Mouse (Mus musculus): ENCODE measurements at regions not wholly inside any gene's neighbourhood (a gene's known extent, or its start where the extent isn't known, plus 50 kb on each side); places are given as distances from the start of the nearest gene placed in this dataset.

- ATAC-seq (replicated peaks; ENCODE audit: extremely low read depth, insufficient read depth, low FRiP score), result no peak
- H3K4me1 ChIP-seq (ENCODE audit: control insufficient read depth, insufficient read depth, low read length), result no peaks in the 10 kb centered on the region
- no peaks in the 10 kb centered on the region for H3K9me3 ChIP-seq (replicated peaks; ENCODE audit: control insufficient read depth, low read length)
- no peak overlapping the region for H3K27ac ChIP-seq (ENCODE audit: low read length)
- WGBS, result 75% methylated on average over 7 of the region's 7 CpGs
- H3K36me3 ChIP-seq (ENCODE audit: control insufficient read depth, insufficient read depth), result no peaks in the 10 kb centered on the region
- no peaks in the 10 kb centered on the region for H3K27me3 ChIP-seq (ENCODE audit: control insufficient read depth, insufficient read depth, low read length)
- no peak overlapping the region for H3K9ac ChIP-seq (ENCODE audit: low read length)
- no peak overlapping the region for H3K4me3 ChIP-seq (ENCODE audit: low read length)
- no peak overlapping the region for H3K4me2 ChIP-seq (ENCODE audit: low read depth, low read length)
Observed at GRCm38 (mm10) chr3:83537711-83538110, 228.4 kb upstream of the Sfrp2 start.

GRCm38 (mm10) chr3:83538898-83539297, 227.2 kb upstream of the Sfrp2 start:
- Histone ChIP-seq H3K4me2 (ENCODE audit: low read depth, low read length) (no peak overlapping the region), H3K27ac (ENCODE audit: low read length) (no peak overlapping the region), H3K9ac (ENCODE audit: low read length) (no peak overlapping the region), H3K27me3 (ENCODE audit: control insufficient read depth, insufficient read depth, low read length) (no peaks in the 10 kb centered on the region), H3K36me3 (ENCODE audit: control insufficient read depth, insufficient read depth) (no peaks in the 10 kb centered on the region), H3K9me3 (replicated peaks; ENCODE audit: control insufficient read depth, low read length) (no peaks in the 10 kb centered on the region), H3K4me3 (ENCODE audit: low read length) (no peak overlapping the region), H3K4me1 (ENCODE audit: control insufficient read depth, insufficient read depth, low read length) (no peaks in the 10 kb centered on the region)
- 57% methylated on average over 2 of the region's 2 CpGs for WGBS
- ATAC-seq (replicated peaks; ENCODE audit: extremely low read depth, insufficient read depth, low FRiP score), result no peak

DNA sequence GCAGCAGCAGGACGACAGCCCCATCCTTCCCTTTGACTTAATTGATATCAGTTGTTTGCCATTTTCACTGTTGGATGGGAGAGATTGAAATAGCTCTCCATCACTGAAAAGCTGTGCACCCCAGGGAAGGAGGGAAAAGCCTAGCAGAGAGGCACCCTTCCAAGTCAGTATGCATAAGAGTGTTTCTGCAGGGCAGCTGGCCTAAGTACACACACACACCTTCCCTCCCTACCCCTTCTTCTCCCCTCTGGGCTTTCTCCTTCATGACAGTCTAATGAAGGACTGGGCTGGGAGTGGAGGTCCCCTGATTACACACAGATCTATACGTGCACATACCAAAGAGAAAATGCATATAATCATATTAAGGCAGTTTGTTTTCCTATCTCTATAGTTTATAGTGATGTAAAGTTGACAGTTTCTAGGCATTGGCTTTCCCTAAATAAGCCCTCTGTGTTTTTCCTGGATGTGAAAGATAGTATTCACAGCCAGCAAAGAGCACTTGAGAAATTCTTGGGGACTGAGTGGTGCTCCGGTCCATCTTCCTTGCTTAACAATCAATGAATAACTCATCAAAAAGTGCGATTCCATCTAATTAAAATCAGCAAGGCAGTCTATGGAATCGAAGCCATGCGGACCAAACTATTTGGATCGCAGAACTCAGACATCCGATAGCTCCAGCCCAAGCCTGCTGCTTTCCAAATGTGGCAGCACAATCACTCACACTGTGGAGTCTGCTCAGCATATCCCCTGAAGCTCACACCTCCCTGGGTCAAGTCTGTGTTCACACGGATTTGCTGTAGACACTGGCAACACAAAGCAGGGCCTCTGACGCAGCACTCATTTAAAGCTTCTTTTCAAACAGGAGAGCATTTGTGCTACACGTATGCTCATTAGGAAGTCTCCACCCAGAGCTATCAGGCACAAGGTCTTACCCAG, 224.9 kb upstream of the Sfrp2 start:
- 64% methylated on average over 11 of the region's 11 CpGs for WGBS
- H3K9ac ChIP-seq (ENCODE audit: low read length), result no peak overlapping the region
- no peaks in the 10 kb centered on the region for H3K4me1 ChIP-seq (ENCODE audit: control insufficient read depth, insufficient read depth, low read length)
- no peaks in the 10 kb centered on the region for H3K36me3 ChIP-seq (ENCODE audit: control insufficient read depth, insufficient read depth)
- H3K4me2 ChIP-seq (ENCODE audit: low read depth, low read length), result no peak overlapping the region
- no peaks in the 10 kb centered on the region for H3K9me3 ChIP-seq (replicated peaks; ENCODE audit: control insufficient read depth, low read length)
- ATAC-seq (replicated peaks; ENCODE audit: extremely low read depth, insufficient read depth, low FRiP score), result peak; percentile 69
- H3K4me3 ChIP-seq (ENCODE audit: low read length), result no peak overlapping the region
- H3K27ac ChIP-seq (ENCODE audit: low read length), result peak overlapping the region; percentile 39; the same call in 1 of the 2 replicates
- no peaks in the 10 kb centered on the region for H3K27me3 ChIP-seq (ENCODE audit: control insufficient read depth, insufficient read depth, low read length)

DNA sequence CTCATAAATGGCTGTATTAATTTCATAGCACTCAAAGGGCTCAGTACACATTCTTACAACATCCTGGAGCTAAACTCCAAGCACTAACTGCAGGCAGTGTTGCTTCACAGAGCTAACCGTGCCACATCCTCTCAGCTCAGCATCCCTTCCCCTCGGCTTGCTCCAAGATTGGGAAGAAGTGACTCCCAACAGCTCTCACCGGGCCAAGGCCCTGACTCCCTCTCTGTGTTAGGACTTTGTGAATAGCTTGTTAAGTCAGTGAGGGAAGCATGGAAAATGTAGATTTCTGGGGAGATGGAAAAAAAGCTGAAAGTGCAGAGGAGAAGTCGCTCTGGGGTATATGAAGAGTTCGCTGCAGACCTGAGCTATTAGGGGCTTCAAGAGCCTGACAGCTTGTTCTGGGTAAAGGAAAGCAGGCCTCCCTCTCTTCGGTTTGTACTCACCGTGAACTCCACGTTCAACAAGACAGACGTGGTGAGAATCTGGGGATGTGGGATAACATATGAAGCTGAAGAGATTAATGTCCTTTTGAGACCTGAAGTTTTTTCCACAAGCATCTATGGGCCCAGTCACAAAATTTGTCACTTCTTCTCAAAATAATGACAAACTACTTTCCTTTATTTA, 213.5 kb upstream of the Sfrp2 start:
- no peaks in the 10 kb centered on the region for H3K27me3 ChIP-seq (ENCODE audit: control insufficient read depth, insufficient read depth, low read length)
- peaks cover 5% of the 10 kb centered on the region for H3K4me1 ChIP-seq (ENCODE audit: control insufficient read depth, insufficient read depth, low read length)
- no peaks in the 10 kb centered on the region for H3K36me3 ChIP-seq (ENCODE audit: control insufficient read depth, insufficient read depth)
- no peaks in the 10 kb centered on the region for H3K9me3 ChIP-seq (replicated peaks; ENCODE audit: control insufficient read depth, low read length)
- no peak for ATAC-seq (replicated peaks; ENCODE audit: extremely low read depth, insufficient read depth, low FRiP score)
- H3K27ac ChIP-seq (ENCODE audit: low read length), result no peak overlapping the region
- WGBS, result 66% methylated on average over 9 of the region's 9 CpGs
- no peak overlapping the region for H3K4me2 ChIP-seq (ENCODE audit: low read depth, low read length)
- no peak overlapping the region for H3K4me3 ChIP-seq (ENCODE audit: low read length)
- no peak overlapping the region for H3K9ac ChIP-seq (ENCODE audit: low read length)

DNA sequence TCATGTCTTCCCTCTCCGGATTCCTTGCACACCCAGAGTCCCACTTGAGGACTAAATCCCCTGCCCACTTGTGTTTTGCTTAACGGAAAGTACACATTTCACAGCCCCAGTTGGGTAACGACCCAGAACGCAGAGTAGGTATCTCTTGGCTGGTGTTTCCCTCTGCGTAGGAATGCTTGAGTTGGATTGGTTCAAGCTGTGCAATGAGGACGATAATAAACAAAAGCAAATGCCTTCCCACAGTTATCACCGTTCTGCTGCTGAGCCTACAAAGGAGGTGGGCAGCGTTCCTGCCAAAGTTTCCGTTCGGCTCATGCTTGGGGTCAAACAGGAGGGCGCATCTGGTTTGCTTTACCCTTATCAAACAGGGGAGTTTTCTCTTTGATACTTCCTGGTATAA, 212.3 kb upstream of the Sfrp2 start:
- H3K4me2 ChIP-seq (ENCODE audit: low read depth, low read length), result peak overlapping the region; percentile 5; the same call in 1 of the 2 replicates
- no peaks in the 10 kb centered on the region for H3K9me3 ChIP-seq (replicated peaks; ENCODE audit: control insufficient read depth, low read length)
- WGBS, result 29% methylated on average over 11 of the region's 11 CpGs
- H3K4me1 ChIP-seq (ENCODE audit: control insufficient read depth, insufficient read depth, low read length), result peaks cover 5% of the 10 kb centered on the region
- no peak overlapping the region for H3K27ac ChIP-seq (ENCODE audit: low read length)
- H3K27me3 ChIP-seq (ENCODE audit: control insufficient read depth, insufficient read depth, low read length), result no peaks in the 10 kb centered on the region
- H3K9ac ChIP-seq (ENCODE audit: low read length), result no peak overlapping the region
- peak; percentile 49 for ATAC-seq (replicated peaks; ENCODE audit: extremely low read depth, insufficient read depth, low FRiP score)
- no peak overlapping the region for H3K4me3 ChIP-seq (ENCODE audit: low read length)
- H3K36me3 ChIP-seq (ENCODE audit: control insufficient read depth, insufficient read depth), result no peaks in the 10 kb centered on the region

DNA sequence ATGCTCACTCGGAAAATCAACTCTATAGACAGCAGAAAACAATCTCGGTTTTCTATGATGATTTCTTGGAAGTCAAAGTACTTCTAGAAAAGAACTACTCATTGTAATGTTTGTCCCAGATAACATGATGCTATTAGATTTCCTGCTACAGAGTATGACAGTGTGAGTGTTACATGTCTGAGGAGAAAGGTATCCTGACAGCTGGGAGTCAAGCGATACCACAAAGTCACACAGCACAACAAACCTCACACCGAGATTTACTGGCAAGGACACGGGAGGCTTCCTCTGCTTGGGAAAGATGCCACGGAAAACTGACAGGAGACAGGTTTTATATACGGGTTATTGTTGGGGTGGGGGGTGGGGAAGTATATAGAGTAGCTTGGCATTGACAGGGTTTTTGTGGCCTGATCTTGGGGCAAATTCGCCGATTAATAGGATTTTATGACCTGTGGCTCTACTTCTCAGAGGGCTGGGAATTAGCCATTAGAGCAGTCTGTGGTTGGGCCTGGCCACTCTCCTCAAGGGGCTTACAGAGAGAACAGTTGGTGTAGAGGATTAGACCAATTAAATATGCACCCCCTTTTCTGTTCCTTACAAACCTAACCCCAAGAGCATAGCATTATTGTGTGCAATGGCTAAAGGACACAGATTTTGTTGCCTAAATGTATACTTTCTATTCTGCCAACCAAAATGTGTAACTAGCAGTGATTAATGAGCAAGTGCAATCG, 209.2 kb upstream of the Sfrp2 start:
- H3K9me3 ChIP-seq (replicated peaks; ENCODE audit: control insufficient read depth, low read length), result no peaks in the 10 kb centered on the region
- H3K4me2 ChIP-seq (ENCODE audit: low read depth, low read length), result no peak overlapping the region
- no peak overlapping the region for H3K27ac ChIP-seq (ENCODE audit: low read length)
- H3K27me3 ChIP-seq (ENCODE audit: control insufficient read depth, insufficient read depth, low read length), result no peaks in the 10 kb centered on the region
- H3K36me3 ChIP-seq (ENCODE audit: control insufficient read depth, insufficient read depth), result no peaks in the 10 kb centered on the region
- WGBS, result 76% methylated on average over 10 of the region's 10 CpGs
- no peak overlapping the region for H3K9ac ChIP-seq (ENCODE audit: low read length)
- no peak for ATAC-seq (replicated peaks; ENCODE audit: extremely low read depth, insufficient read depth, low FRiP score)
- H3K4me3 ChIP-seq (ENCODE audit: low read length), result no peak overlapping the region
- H3K4me1 ChIP-seq (ENCODE audit: control insufficient read depth, insufficient read depth, low read length), result peaks cover 5% of the 10 kb centered on the region

DNA sequence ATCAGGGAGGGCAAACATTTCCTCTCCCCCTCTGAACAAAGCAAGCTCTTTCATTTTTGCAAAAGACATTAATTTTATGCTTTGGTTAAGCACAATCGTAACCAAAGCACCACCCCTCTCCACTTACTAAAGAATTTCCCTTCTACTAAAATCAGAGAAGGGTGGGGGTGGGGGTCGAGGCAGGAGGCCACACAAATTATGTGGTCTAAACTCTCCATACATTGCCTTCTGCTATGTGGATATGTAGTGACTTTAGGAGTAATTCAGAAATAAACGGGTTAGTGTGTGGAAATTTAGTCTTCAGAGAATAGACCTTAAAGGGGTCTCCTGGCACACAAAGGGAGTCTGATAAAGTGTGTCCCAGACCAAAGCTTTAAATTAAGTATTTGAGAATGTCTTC, 204.1 kb upstream of the Sfrp2 start:
- no peak overlapping the region for H3K4me2 ChIP-seq (ENCODE audit: low read depth, low read length)
- H3K36me3 ChIP-seq (ENCODE audit: control insufficient read depth, insufficient read depth), result no peaks in the 10 kb centered on the region
- 0 out of 2 replicates have a peak, but pooled peaks cover 3% of the 10 kb centered on the region for H3K4me1 ChIP-seq (ENCODE audit: control insufficient read depth, insufficient read depth, low read length)
- H3K27me3 ChIP-seq (ENCODE audit: control insufficient read depth, insufficient read depth, low read length), result no peaks in the 10 kb centered on the region
- no peak for ATAC-seq (replicated peaks; ENCODE audit: extremely low read depth, insufficient read depth, low FRiP score)
- no peak overlapping the region for H3K9ac ChIP-seq (ENCODE audit: low read length)
- H3K4me3 ChIP-seq (ENCODE audit: low read length), result no peak overlapping the region
- 58% methylated on average over 3 of the region's 3 CpGs for WGBS
- H3K9me3 ChIP-seq (replicated peaks; ENCODE audit: control insufficient read depth, low read length), result no peaks in the 10 kb centered on the region
- H3K27ac ChIP-seq (ENCODE audit: low read length), result no peak overlapping the region

DNA sequence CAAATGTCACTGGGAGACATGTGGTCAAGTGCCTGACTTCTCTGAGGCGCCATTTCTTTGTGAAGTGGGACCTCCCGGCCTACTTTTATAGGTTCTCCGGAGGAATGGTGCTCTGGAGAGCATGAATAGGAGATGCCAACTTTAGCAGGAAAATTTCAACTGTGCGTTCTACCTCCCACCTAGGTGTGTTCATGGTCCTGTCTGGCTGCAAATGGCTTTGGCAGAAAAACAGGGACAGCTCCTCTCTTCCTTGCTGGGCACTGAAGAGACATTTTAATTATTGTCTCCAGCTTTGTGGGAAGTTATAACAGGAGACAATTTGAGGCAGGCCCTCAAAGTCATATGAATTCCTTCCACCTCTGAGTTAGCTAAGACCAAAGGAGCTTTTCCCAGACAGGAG, 190.6 kb upstream of the Sfrp2 start:
- ATAC-seq (replicated peaks; ENCODE audit: extremely low read depth, insufficient read depth, low FRiP score), result no peak
- Histone ChIP-seq H3K27ac (ENCODE audit: low read length) (no peak overlapping the region), H3K36me3 (ENCODE audit: control insufficient read depth, insufficient read depth) (no peaks in the 10 kb centered on the region), H3K27me3 (ENCODE audit: control insufficient read depth, insufficient read depth, low read length) (no peaks in the 10 kb centered on the region), H3K9ac (ENCODE audit: low read length) (no peak overlapping the region), H3K4me2 (ENCODE audit: low read depth, low read length) (no peak overlapping the region), H3K9me3 (replicated peaks; ENCODE audit: control insufficient read depth, low read length) (no peaks in the 10 kb centered on the region), H3K4me3 (ENCODE audit: low read length) (no peak overlapping the region), H3K4me1 (ENCODE audit: control insufficient read depth, insufficient read depth, low read length) (no peaks in the 10 kb centered on the region)
- 79% methylated on average over 4 of the region's 4 CpGs for WGBS

GRCm38 (mm10) chr3:83576155-83576554, 190.0 kb upstream of the Sfrp2 start:
- H3K27me3 ChIP-seq (ENCODE audit: control insufficient read depth, insufficient read depth, low read length), result no peaks in the 10 kb centered on the region
- no peak overlapping the region for H3K9ac ChIP-seq (ENCODE audit: low read length)
- no peaks in the 10 kb centered on the region for H3K36me3 ChIP-seq (ENCODE audit: control insufficient read depth, insufficient read depth)
- no peaks in the 10 kb centered on the region for H3K4me1 ChIP-seq (ENCODE audit: control insufficient read depth, insufficient read depth, low read length)
- no peak overlapping the region for H3K4me2 ChIP-seq (ENCODE audit: low read depth, low read length)
- H3K9me3 ChIP-seq (replicated peaks; ENCODE audit: control insufficient read depth, low read length), result no peaks in the 10 kb centered on the region
- ATAC-seq (replicated peaks; ENCODE audit: extremely low read depth, insufficient read depth, low FRiP score), result no peak
- H3K4me3 ChIP-seq (ENCODE audit: low read length), result no peak overlapping the region
- no peak overlapping the region for H3K27ac ChIP-seq (ENCODE audit: low read length)
- WGBS, result 83% methylated on average over 2 of the region's 2 CpGs
